Mouse (Mus musculus): Measurements from ENCODE around the gene Tmem184b. TPM values are rescaled to one million over a fixed set of nuclear protein-coding genes. Genes with fewer than 3 reads are reported as not detected.

Tmem184b gene
- polyA plus RNA-seq, 2 experiments, result 67.9 to 121 TPM

GRCm38 (mm10) chr15:79356481-79356880, 46.9 kb downstream of the Tmem184b start:
- no peak for ATAC-seq (ENCODE audit: low FRiP score, low read depth)
- H3K27me3 ChIP-seq (ENCODE audit: control insufficient read depth, insufficient read depth, low read length), result no peaks in the 10 kb centered on the region
- peaks cover 29% of the 10 kb centered on the region for H3K4me1 ChIP-seq (ENCODE audit: control insufficient read depth, insufficient read depth, low read length)
- H3K36me3 ChIP-seq (ENCODE audit: control insufficient read depth, insufficient read depth, low read length), result peaks cover 10% of the 10 kb centered on the region; the same call in 1 of the 2 replicates
- no peak for TF ChIP-seq POLR2A (IDR thresholded peaks at IDR 0.05; ENCODE audit: borderline replicate concordance, extremely low read depth, insufficient read depth, insufficient read length)
- no peak for DNase-seq (ENCODE audit: low spot score)
- H3K27ac ChIP-seq (replicated peaks; ENCODE audit: low read depth, low read length), result no peak overlapping the region
- peak overlapping the region; percentile 99 for H3K4me2 ChIP-seq (replicated peaks; ENCODE audit: low read depth, low read length, severe bottlenecking)
- H3K9me3 ChIP-seq (ENCODE audit: control insufficient read depth, low read length), result no peaks in the 10 kb centered on the region
- H3K4me3 ChIP-seq (replicated peaks; ENCODE audit: low read length), result peak overlapping the region; percentile 50
- 74% methylated on average over 8 of the region's 8 CpGs for WGBS
- no peak overlapping the region for H3K9ac ChIP-seq (ENCODE audit: low read depth, low read length, severe bottlenecking)

GRCm38 (mm10) chr15:79354619-79355018, 48.8 kb downstream of the Tmem184b start:
- H3K27me3 ChIP-seq (ENCODE audit: control insufficient read depth, insufficient read depth, low read length), result no peaks in the 10 kb centered on the region

GRCm38 (mm10) chr15:79353690-79354305, 49.6 kb downstream of the Tmem184b start:
- no peaks in the 10 kb centered on the region for H3K27me3 ChIP-seq (ENCODE audit: control insufficient read depth, insufficient read depth, low read length)
- peaks cover 21% of the 10 kb centered on the region for H3K4me1 ChIP-seq (ENCODE audit: control insufficient read depth, insufficient read depth, low read length)
- no peaks in the 10 kb centered on the region for H3K9me3 ChIP-seq (ENCODE audit: control insufficient read depth, low read length)
- ATAC-seq (ENCODE audit: low FRiP score, low read depth) (no peak), DNase-seq (ENCODE audit: low spot score) (no peak)
- no peak for TF ChIP-seq POLR2A (IDR thresholded peaks at IDR 0.05; ENCODE audit: borderline replicate concordance, extremely low read depth, insufficient read depth, insufficient read length)
- no peak overlapping the region for H3K4me3 ChIP-seq (replicated peaks; ENCODE audit: low read length)
- H3K9ac ChIP-seq (ENCODE audit: low read depth, low read length, severe bottlenecking), result no peak overlapping the region
- 84% methylated on average over 5 of the region's 5 CpGs for WGBS
- H3K4me2 ChIP-seq (replicated peaks; ENCODE audit: low read depth, low read length, severe bottlenecking), result no peak overlapping the region
- H3K36me3 ChIP-seq (ENCODE audit: control insufficient read depth, insufficient read depth, low read length), result no peaks in the 10 kb centered on the region
- no peak overlapping the region for H3K27ac ChIP-seq (replicated peaks; ENCODE audit: low read depth, low read length)

More at GRCm38 (mm10) chr15:79354619-79355018, 48.8 kb downstream of the Tmem184b start:
- H3K4me3 ChIP-seq (replicated peaks; ENCODE audit: low read length), result no peak overlapping the region
- H3K4me2 ChIP-seq (replicated peaks; ENCODE audit: low read depth, low read length, severe bottlenecking), result no peak overlapping the region
- no peak overlapping the region for H3K27ac ChIP-seq (replicated peaks; ENCODE audit: low read depth, low read length)
- 80% methylated on average over 4 of the region's 4 CpGs for WGBS
- H3K36me3 ChIP-seq (ENCODE audit: control insufficient read depth, insufficient read depth, low read length), result no peaks in the 10 kb centered on the region
- DNase-seq (ENCODE audit: low spot score) (no peak), ATAC-seq (ENCODE audit: low FRiP score, low read depth) (no peak)
- peaks cover 21% of the 10 kb centered on the region for H3K4me1 ChIP-seq (ENCODE audit: control insufficient read depth, insufficient read depth, low read length)
- no peak overlapping the region for H3K9ac ChIP-seq (ENCODE audit: low read depth, low read length, severe bottlenecking)
- TF ChIP-seq POLR2A (IDR thresholded peaks at IDR 0.05; ENCODE audit: borderline replicate concordance, extremely low read depth, insufficient read depth, insufficient read length), result no peak
- no peaks in the 10 kb centered on the region for H3K9me3 ChIP-seq (ENCODE audit: control insufficient read depth, low read length)

GRCm38 (mm10) chr15:79352479-79352878, 50.9 kb downstream of the Tmem184b start:
- no peak overlapping the region for H3K9ac ChIP-seq (ENCODE audit: low read depth, low read length, severe bottlenecking)
- WGBS, result 89% methylated on average over 6 of the region's 6 CpGs
- no peaks in the 10 kb centered on the region for H3K36me3 ChIP-seq (ENCODE audit: control insufficient read depth, insufficient read depth, low read length)
- peaks cover 20% of the 10 kb centered on the region for H3K4me1 ChIP-seq (ENCODE audit: control insufficient read depth, insufficient read depth, low read length)
- H3K9me3 ChIP-seq (ENCODE audit: control insufficient read depth, low read length), result no peaks in the 10 kb centered on the region
- ATAC-seq (ENCODE audit: low FRiP score, low read depth), result no peak
- no peak for DNase-seq (ENCODE audit: low spot score)
- no peak overlapping the region for H3K4me3 ChIP-seq (replicated peaks; ENCODE audit: low read length)
- no peak overlapping the region for H3K27ac ChIP-seq (replicated peaks; ENCODE audit: low read depth, low read length)
- H3K4me2 ChIP-seq (replicated peaks; ENCODE audit: low read depth, low read length, severe bottlenecking), result no peak overlapping the region
- TF ChIP-seq POLR2A (IDR thresholded peaks at IDR 0.05; ENCODE audit: borderline replicate concordance, extremely low read depth, insufficient read depth, insufficient read length), result no peak
- H3K27me3 ChIP-seq (ENCODE audit: control insufficient read depth, insufficient read depth, low read length), result no peaks in the 10 kb centered on the region

DNA sequence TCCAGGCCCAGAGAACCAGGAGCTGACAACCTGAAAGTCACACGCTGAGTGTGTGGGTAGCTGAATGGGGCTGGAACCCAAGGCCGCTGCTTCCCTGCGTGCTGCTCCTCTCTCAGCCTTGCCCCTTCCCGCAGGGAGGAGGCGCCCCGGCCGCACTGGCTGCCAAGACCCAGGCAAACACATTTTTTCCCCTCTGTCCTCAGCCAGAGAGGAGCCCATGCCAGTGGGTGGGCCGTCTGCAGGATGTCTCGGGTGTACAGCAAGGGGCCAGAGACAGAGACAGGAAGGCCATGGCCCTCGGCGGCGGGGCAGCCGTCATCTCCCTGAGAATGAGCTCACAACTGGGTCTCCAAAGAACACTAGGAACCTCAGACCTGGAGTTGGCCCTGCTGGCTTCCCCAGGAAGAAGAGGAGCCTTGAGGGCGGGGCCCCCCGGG, 52.0 kb downstream of the Tmem184b start:
- no peaks in the 10 kb centered on the region for H3K27me3 ChIP-seq (ENCODE audit: control insufficient read depth, insufficient read depth, low read length)
- ATAC-seq (ENCODE audit: low FRiP score, low read depth), result no peak
- H3K4me1 ChIP-seq (ENCODE audit: control insufficient read depth, insufficient read depth, low read length), result peaks cover 11% of the 10 kb centered on the region
- H3K4me2 ChIP-seq (replicated peaks; ENCODE audit: low read depth, low read length, severe bottlenecking), result no peak overlapping the region
- no peaks in the 10 kb centered on the region for H3K36me3 ChIP-seq (ENCODE audit: control insufficient read depth, insufficient read depth, low read length)
- no peak for DNase-seq (ENCODE audit: low spot score)
- TF ChIP-seq POLR2A (IDR thresholded peaks at IDR 0.05; ENCODE audit: borderline replicate concordance, extremely low read depth, insufficient read depth, insufficient read length), result no peak
- H3K27ac ChIP-seq (replicated peaks; ENCODE audit: low read depth, low read length), result 0 out of 2 replicates have a peak overlapping the region, but pooled peaks have one; percentile 38
- no peaks in the 10 kb centered on the region for H3K9me3 ChIP-seq (ENCODE audit: control insufficient read depth, low read length)
- 27% methylated on average over 15 of the region's 15 CpGs for WGBS
- peak overlapping the region; percentile 31; the same call in 1 of the 2 replicates for H3K9ac ChIP-seq (ENCODE audit: low read depth, low read length, severe bottlenecking)
- no peak overlapping the region for H3K4me3 ChIP-seq (replicated peaks; ENCODE audit: low read length)
